Mouse (Mus musculus) cortical plate, adult 2 months (tissue): ENCODE results near the gene Ggnbp2.

Source experiments
- CTCF ChIP-seq: fragments of 200-500 bp; IDR thresholded peaks from 2 replicates; pipeline ENCODE4 v1.5.1; 2011; ENCODE audit warnings: mild to moderate bottlenecking, control low read depth, low read length; ENCODE audit not compliant: insufficient read depth; ENCODE audit errors: extremely low read depth
- POLR2A ChIP-seq: fragments of 200-500 bp; IDR thresholded peaks from 2 replicates; pipeline ENCODE4 v1.6.1; 2011; ENCODE audit warnings: mild to moderate bottlenecking, low read length, control low read depth; ENCODE audit not compliant: insufficient read depth; ENCODE audit errors: extremely low read depth

GRCm38 (mm10) chr11:84879772-84880464, 9.3 kb upstream of the Ggnbp2 start, which contains the start of the genes Myo19 and Pigw:
- TF ChIP-seq POLR2A (0 out of 2 replicates have a peak, but pooled peaks have one; percentile 44), CTCF (no peak)
